ENCODE assay signal across 20 mouse cellular contexts in genomic region chr11:73044789-73045188, GRCm38 (mm10). TPM values are rescaled to one million over a fixed set of nuclear protein-coding genes. Genes with fewer than 3 reads are reported as not detected.
A peak's percentile ranks its signal among the peaks of the same experiment; 100 is the strongest.
DNase-seq lines count a peak whose midpoint lies in the region; ATAC-seq and TF ChIP-seq lines count a peak whose summit lies in the region.
"Had no signal": no experiment of that assay in that cellular context is flagged by ENCODE, and none has a peak within 500 bp of the region (broad histone marks: within the 10 kb centered on the region; RNA-seq: fewer than 3 reads in every experiment).

No protein-coding gene starts in this region.

- 51% methylated on average over 4 of the region's 4 CpGs for WGBS in liver, embryonic 14.5 days (ENCODE audit: insufficient replicate concordance)

- no peak; the same call in 1 of the 2 replicates for TF ChIP-seq RAD21 in CH12.LX (IDR thresholded peaks at IDR 0.05; ENCODE audit: low read depth, low read length)

- TF ChIP-seq POLR2A in CH12.LX (IDR thresholded peaks at IDR 0.05; ENCODE audit: low read depth, low read length): no peak

- H3K27me3 ChIP-seq in liver, embryonic 14.5 days (ENCODE audit: control insufficient read depth, insufficient read depth, low read length): no peaks in the 10 kb centered on the region
- no peaks in the 10 kb centered on the region for H3K27me3 ChIP-seq in CH12.LX (replicated peaks)

- in situ Hi-C loops in CH12.LX (cut with MboI; ENCODE audit: low pct_ligation_motif_present, low pct_unique_long_range_greater_than_20kb, low sequenced_read_pairs): loop anchor here (5.0 kb wide), 1 partner anchor 32 kb away; no protein-coding TSS in a partner anchor

- no peak overlapping the region for H3K4me3 ChIP-seq in liver, embryonic 14.5 days (ENCODE audit: insufficient read depth in 1 of 2, low read depth in 2 of 2, low read length in 2 of 2)
- no peak overlapping the region for H3K4me3 ChIP-seq in CH12.LX (replicated peaks in 1 of 3; ENCODE audit: low read depth in 2 of 3, low read length in 2 of 3, poor library complexity in 1 of 3)
- H3K4me3 ChIP-seq: embryonic facial prominence, embryonic 10.5 days; erythroblast, embryonic 14.5 days; heart, embryonic 10.5 days; midbrain, embryonic 10.5 days; myocyte had no signal

- peaks cover 1% of the 10 kb centered on the region; the same call in 1 of the 2 replicates for H3K36me3 ChIP-seq in liver, embryonic 14.5 days (replicated peaks; ENCODE audit: control insufficient read depth, insufficient read depth, low read depth)
- H3K36me3 ChIP-seq in CH12.LX (replicated peaks in 1 of 2; ENCODE audit: control insufficient read depth in 1 of 2, insufficient read depth in 1 of 2, low read length in 1 of 2): peaks cover 7 to 20% of the 10 kb centered on the region in 2 experiments

- peak; percentile 32; the same call in 1 of the 2 replicates for TF ChIP-seq CTCF in liver, embryonic 14.5 days (IDR thresholded peaks at IDR 0.05; ENCODE audit: low read depth)
- TF ChIP-seq CTCF in CH12.LX (conservative IDR thresholded peaks at IDR 0.05 in 1 of 2, IDR thresholded peaks at IDR 0.05 in 1 of 2; ENCODE audit: low read depth in 2 of 2, low read length in 2 of 2): peak in 1 of 2 experiments; percentile 49; a peak in 2 of 4 replicates

- H3K9me3 ChIP-seq in liver, embryonic 14.5 days (ENCODE audit: control insufficient read depth, low read length): no peaks in the 10 kb centered on the region
- no peaks in the 10 kb centered on the region for H3K9me3 ChIP-seq in CH12.LX (replicated peaks; ENCODE audit: low read length)
- H3K9me3 ChIP-seq: embryonic facial prominence, embryonic 10.5 days; G1E; heart, embryonic 10.5 days; midbrain, embryonic 10.5 days had no signal

- DNase-seq in liver, embryonic 14.5 days (ENCODE audit: low read depth in 3 of 3, low spot score in 3 of 3): no peak
- DNase-seq in liver (no peak), CH12.LX (ENCODE audit: extremely low read depth) (no peak), MEL-GATA-1-ER (ENCODE audit: extremely low read depth, low read depth) (peak; percentile 21)
- peak; percentile 37 for DNase-seq in naive thymus-derived CD4-positive, alpha-beta T cell, adult 2 months (ENCODE audit: low read depth)
- no peak for DNase-seq in adrenal gland, postnatal 4 days (ENCODE audit: low spot score in 2 of 2)
- DNase-seq: cerebellum, postnatal 25 days; gastrocnemius, postnatal 14 days; heart, postnatal 36 days; layer of hippocampus, adult 9-11 months; right cerebral cortex, postnatal 25 days had no signal

- no peak overlapping the region for H3K4me2 ChIP-seq in liver, embryonic 14.5 days (ENCODE audit: low read depth)
- no peak overlapping the region for H3K4me2 ChIP-seq in CH12.LX (ENCODE audit: insufficient read depth, low read depth, poor library complexity, severe bottlenecking)
- H3K4me2 ChIP-seq: liver, embryonic 11.5 days had no signal

- no peak for ATAC-seq in liver, embryonic 14.5 days (ENCODE audit: insufficient read depth)
- no peak for ATAC-seq in erythroid progenitor cell, adult 5-6 weeks (replicated peaks; ENCODE audit: low FRiP score, poor library complexity, severe bottlenecking)
- ATAC-seq: inflammation-experienced regulatory T-cells, adult 6 months had no signal

- H3K79me2 ChIP-seq in CH12.LX (replicated peaks; ENCODE audit: control insufficient read depth, extremely low read depth, insufficient read depth, poor library complexity, severe bottlenecking): peaks cover 14% of the 10 kb centered on the region

- H3K27ac ChIP-seq in liver, embryonic 14.5 days: no peak overlapping the region
- no peak overlapping the region for H3K27ac ChIP-seq in CH12.LX (ENCODE audit: insufficient read depth, low read depth)
- H3K27ac ChIP-seq: embryonic facial prominence, embryonic 10.5 days; heart, embryonic 10.5 days; midbrain, embryonic 10.5 days had no signal

- no peak overlapping the region for H3K9ac ChIP-seq in liver, embryonic 14.5 days (replicated peaks)
- H3K9ac ChIP-seq in CH12.LX (ENCODE audit: insufficient read depth, low read depth): no peak overlapping the region

- no peak for TF ChIP-seq EP300 in liver, embryonic 14.5 days (IDR thresholded peaks at IDR 0.05; ENCODE audit: low read depth)
- no peak for TF ChIP-seq EP300 in CH12.LX (IDR thresholded peaks at IDR 0.05; ENCODE audit: low read length)

- H3K4me1 ChIP-seq in liver, embryonic 14.5 days (replicated peaks; ENCODE audit: control insufficient read depth in 2 of 2, insufficient read depth in 2 of 2, low read length in 1 of 2): peaks cover 6 to 11% of the 10 kb centered on the region in 2 experiments
- peaks cover 11 to 37% of the 10 kb centered on the region in 2 experiments for H3K4me1 ChIP-seq in CH12.LX (ENCODE audit: control insufficient read depth in 1 of 2, insufficient read depth in 2 of 2)

- dilution Hi-C loops in CH12.LX (cut with MboI; ENCODE audit: extremely low pct_ligation_motif_present, extremely low pct_unique_long_range_greater_than_20kb, low sequenced_read_pairs): no loop called here

TF ChIP-seq in CH12.LX, 34 proteins besides CTCF, POLR2A, EP300 and RAD21:
- TF ChIP-seq SMC3 (IDR thresholded peaks at IDR 0.05; ENCODE audit: low read depth, low read length) (peak; percentile 22; the same call in 1 of the 2 replicates), RCOR1 (conservative IDR thresholded peaks at IDR 0.05; ENCODE audit: low read depth, low read length) (no peak), CHD1 (IDR thresholded peaks at IDR 0.05; ENCODE audit: low read depth, low read length) (no peak), MXI1 (IDR thresholded peaks at IDR 0.05; ENCODE audit: low read depth, low read length) (no peak), UBTF (IDR thresholded peaks at IDR 0.05; ENCODE audit: low read depth, low read length) (no peak), ZMIZ1 (IDR thresholded peaks at IDR 0.05; ENCODE audit: low read depth, low read length) (no peak)

RNA-seq across cellular contexts. Expression of gene Ncbp3, which starts 2.8 kb away (rescaled TPM):
- polyA plus RNA-seq in liver, embryonic 14.5 days (2012; rRNA removed): 1.6 and 2.4 TPM in 2 replicates
- polyA plus RNA-seq in liver, embryonic 14.5 days (2014; fragmentation: Nextera tagmentation; extraction: Ambion mirVana): 3.1 TPM in 2 replicates
- total RNA-seq in CH12.LX (2012; rRNA removed) (12.1 and 13.0 TPM in 2 replicates), CH12.LX (2014; rRNA removed) (11.9 and 12.1 TPM in 2 replicates)
- 13.9 and 15.0 TPM in 2 replicates for polyA plus RNA-seq in CH12.LX (2012; ENCODE audit: insufficient read length, low read depth)
- total RNA-seq in adrenal gland, postnatal 4 days (2021): 10 to 100 TPM; 15.2 to 17.2 TPM
- total RNA-seq in erythroid progenitor cell, adult 5-6 weeks (2015; ENCODE audit: low replicate concordance): 10.9 and 11.9 TPM in 2 replicates
- total RNA-seq in erythroid progenitor cell, adult 5-6 weeks (2017; ENCODE audit: low replicate concordance): 17.4 and 18.9 TPM in 2 replicates

RNA-seq across cellular contexts. Expression of gene Camkk1, which starts 26.0 kb away (rescaled TPM):
- polyA plus RNA-seq in liver, embryonic 14.5 days (2012; rRNA removed): 0.49 and 0.69 TPM in 2 replicates
- 0.19 and 0.36 TPM in 2 replicates for polyA plus RNA-seq in liver, embryonic 14.5 days (2014; fragmentation: Nextera tagmentation; extraction: Ambion mirVana)
- total RNA-seq in CH12.LX (2012; rRNA removed) (8.2 and 9.1 TPM in 2 replicates), CH12.LX (2014; rRNA removed) (5.1 and 6.8 TPM in 2 replicates)
- 5.0 and 5.4 TPM in 2 replicates for polyA plus RNA-seq in CH12.LX (2012; ENCODE audit: insufficient read length, low read depth)
- 1 to 10 TPM; 2.5 to 2.6 TPM for total RNA-seq in adrenal gland, postnatal 4 days (2021)
- not detected in 2 replicates for total RNA-seq in erythroid progenitor cell, adult 5-6 weeks (2015; ENCODE audit: low replicate concordance)
- total RNA-seq in erythroid progenitor cell, adult 5-6 weeks (2017; ENCODE audit: low replicate concordance): 0.26 and 0.76 TPM in 2 replicates

RNA-seq across cellular contexts. Expression of gene Itgae, which starts 45.6 kb away (rescaled TPM):
- 0.02 and 0.03 TPM in 2 replicates for polyA plus RNA-seq in liver, embryonic 14.5 days (2012; rRNA removed)
- polyA plus RNA-seq in liver, embryonic 14.5 days (2014; fragmentation: Nextera tagmentation; extraction: Ambion mirVana): 0.03 and 0.06 TPM in 2 replicates
- 0.21 TPM in 2 replicates for total RNA-seq in CH12.LX (2012; rRNA removed)
- total RNA-seq in CH12.LX (2014; rRNA removed): 0.17 and 0.27 TPM in 2 replicates
- polyA plus RNA-seq in CH12.LX (2012; ENCODE audit: insufficient read length, low read depth): 0.26 and 0.37 TPM in 2 replicates
- under 1 TPM; 0.42 to 0.45 TPM for total RNA-seq in adrenal gland, postnatal 4 days (2021)
- total RNA-seq in erythroid progenitor cell, adult 5-6 weeks (2015; ENCODE audit: low replicate concordance): not detected in 2 replicates
- 0.08 and 1.3 TPM in 2 replicates for total RNA-seq in erythroid progenitor cell, adult 5-6 weeks (2017; ENCODE audit: low replicate concordance)
- polyA plus RNA-seq: erythroblast, embryonic 14.5 days had no signal

RNA-seq across cellular contexts. Expression of gene P2rx1, which starts 45.9 kb away (rescaled TPM):
- 4.6 and 5.3 TPM in 2 replicates for polyA plus RNA-seq in liver, embryonic 14.5 days (2012; rRNA removed)
- polyA plus RNA-seq in liver, embryonic 14.5 days (2014; fragmentation: Nextera tagmentation; extraction: Ambion mirVana): 6.8 and 9.0 TPM in 2 replicates
- total RNA-seq in CH12.LX (2012; rRNA removed) (12.3 and 21.5 TPM in 2 replicates), CH12.LX (2014; rRNA removed) (15.9 and 18.9 TPM in 2 replicates)
- 22.8 and 23.3 TPM in 2 replicates for polyA plus RNA-seq in CH12.LX (2012; ENCODE audit: insufficient read length, low read depth)
- total RNA-seq in adrenal gland, postnatal 4 days (2021): 1 to 10 TPM; 1.3 to 3.2 TPM
- 1.1 and 3.4 TPM in 2 replicates for total RNA-seq in erythroid progenitor cell, adult 5-6 weeks (2015; ENCODE audit: low replicate concordance)
- 0.45 and 0.51 TPM in 2 replicates for total RNA-seq in erythroid progenitor cell, adult 5-6 weeks (2017; ENCODE audit: low replicate concordance)
- polyA plus RNA-seq: inflammation-experienced regulatory T-cells, adult 6 months had no signal

Comparison
In these comparisons a context has a peak if more than half of its experiments do, and no peak if none do; other contexts are left out.
1. DNase-seq: peak in MEL-GATA-1-ER (single experiment) and naive thymus-derived CD4-positive, alpha-beta T cell, adult 2 months (single experiment); none in liver, embryonic 14.5 days (0 of 3), liver (single experiment), CH12.LX (single experiment) and adrenal gland, postnatal 4 days (0 of 2).